Mouse (Mus musculus): ENCODE data around the gene Gm20905. TPM values are rescaled to one million over a fixed set of nuclear protein-coding genes. Genes with fewer than 3 reads are reported as not detected.
"Not testable (repeated sequence)": the region's sequence is repeated elsewhere in the genome, so short reads cannot be mapped to it uniquely, and the experiment has no call there.

The Gm20905 gene
- total RNA-seq (2022): not detected

GRCm38 (mm10) chrY:37259503-37259902 is at the start of gene Gm20905:
TSS of gene Gm20905 (minus strand) at chrY:37259603.
- not testable (repeated sequence) for DNase-seq (ENCODE audit: low spot score in 2 of 2)
